Mouse (Mus musculus) frontal cortex, postnatal 25 days (tissue): ENCODE results near the gene Map1s.

Source experiments
- DNase-seq, 2 experiments: peaks; one replicate each; pipeline ENCODE4 v3.0.0; 2022; ENCODE audit warnings: low spot score in 2 of 2

Map1s gene

GRCm38 (mm10) chr8:70905831-70906736 lies at the start of gene Map1s:
Gene Map1s, plus strand, starts transcription at chr8:70905932.
- DNase-seq = peak; percentile 57 to 63

- no peak for DNase-seq
Observed at GRCm38 (mm10) chr8:70856028-70856427, 49.7 kb upstream of the Map1s start.

GRCm38 (mm10) chr8:70856541-70857197 lies 49.1 kb upstream of the Map1s start:
- no peak for DNase-seq

GRCm38 (mm10) chr8:70857516-70857915 lies 48.2 kb upstream of the Map1s start:
- no peak for DNase-seq

- DNase-seq = no peak
Observed at GRCm38 (mm10) chr8:70862824-70863641, 42.7 kb upstream of the Map1s start, which contains the start of gene Kcnn1. Gene Kcnn1, minus strand, starts transcription at chr8:70863258.

- DNase-seq = no peak
Observed at GRCm38 (mm10) chr8:70863956-70864711, 41.6 kb upstream of the Map1s start.

DNA sequence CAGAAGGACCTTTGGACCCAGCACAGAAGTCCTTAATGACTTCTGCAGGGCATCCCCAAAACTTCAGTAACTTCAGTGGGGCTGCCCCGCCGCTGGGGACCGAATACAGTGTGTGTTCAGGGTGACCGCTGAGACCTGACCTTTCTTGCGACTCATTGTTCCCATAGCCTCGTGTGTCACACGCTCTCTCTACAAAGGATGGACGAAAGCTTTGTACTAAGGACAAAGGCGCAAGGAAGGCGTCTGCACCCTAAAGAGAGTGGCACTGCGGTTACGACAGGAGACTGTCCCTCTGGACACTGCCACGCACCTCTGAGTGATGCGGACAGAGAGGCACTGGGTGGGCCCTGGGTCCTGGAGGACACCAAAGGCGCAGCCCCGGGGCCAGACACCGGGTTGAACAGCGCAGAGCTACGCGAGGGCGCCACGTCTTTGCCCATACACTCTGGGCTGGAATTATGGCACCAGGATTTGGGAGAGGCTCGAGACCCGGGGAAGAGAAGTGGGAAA lies 41.0 kb upstream of the Map1s start:
- DNase-seq = no peak

DNA sequence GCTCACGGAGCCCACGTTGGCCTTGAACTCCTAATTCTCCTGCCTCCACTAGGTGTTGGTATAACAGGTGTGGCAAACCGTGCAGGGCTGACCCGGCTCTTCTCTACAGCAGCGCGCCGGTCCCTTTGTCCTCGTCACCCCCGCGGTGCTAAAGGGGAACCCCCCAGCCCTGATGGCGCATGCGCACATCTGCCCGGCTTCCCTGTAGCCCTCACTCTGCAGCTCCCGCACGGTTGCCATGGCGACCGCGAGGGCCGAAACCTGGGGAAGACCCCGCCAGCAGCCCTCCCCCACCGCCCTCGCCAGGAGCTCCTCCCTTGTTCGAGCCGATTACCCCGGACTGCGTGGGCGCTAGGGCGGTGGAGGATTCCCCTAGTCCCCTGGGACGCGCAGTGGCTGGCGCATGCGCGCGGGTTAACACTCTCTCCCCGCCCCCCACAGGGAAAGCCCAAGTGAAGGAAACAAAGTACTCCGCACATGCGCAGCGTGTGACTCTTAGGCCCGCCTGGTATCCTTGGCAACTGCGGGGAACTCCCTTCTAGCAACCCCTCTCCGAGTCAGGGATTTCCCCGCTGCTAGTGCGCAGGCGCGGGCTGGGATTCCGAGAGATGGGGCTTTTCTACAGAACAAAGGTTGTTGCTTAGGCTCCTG lies 40.3 kb upstream of the Map1s start:
- peak; percentile 99 to 100 for DNase-seq

- DNase-seq = no peak
Observed at GRCm38 (mm10) chr8:70866001-70866520, 39.7 kb upstream of the Map1s start.

DNA sequence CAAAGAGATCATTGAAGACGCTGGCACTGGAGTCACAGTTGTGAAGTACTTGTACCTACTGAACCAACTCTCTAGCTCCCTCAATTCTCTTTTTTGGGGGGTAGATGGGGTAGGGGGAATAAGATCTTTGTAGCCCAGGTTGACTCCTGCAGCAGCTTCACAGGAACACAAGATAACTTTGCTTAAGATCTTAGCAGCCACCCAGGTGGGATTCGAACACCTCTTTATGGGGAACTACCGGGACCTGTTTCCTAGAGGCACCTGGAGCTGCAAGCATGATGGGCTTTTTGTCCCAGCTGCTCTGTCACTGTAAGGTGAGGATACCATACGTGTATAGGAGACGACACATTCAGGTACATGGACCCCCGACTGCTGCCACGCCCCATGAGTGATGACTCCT lies 39.2 kb upstream of the Map1s start:
- no peak for DNase-seq

DNA sequence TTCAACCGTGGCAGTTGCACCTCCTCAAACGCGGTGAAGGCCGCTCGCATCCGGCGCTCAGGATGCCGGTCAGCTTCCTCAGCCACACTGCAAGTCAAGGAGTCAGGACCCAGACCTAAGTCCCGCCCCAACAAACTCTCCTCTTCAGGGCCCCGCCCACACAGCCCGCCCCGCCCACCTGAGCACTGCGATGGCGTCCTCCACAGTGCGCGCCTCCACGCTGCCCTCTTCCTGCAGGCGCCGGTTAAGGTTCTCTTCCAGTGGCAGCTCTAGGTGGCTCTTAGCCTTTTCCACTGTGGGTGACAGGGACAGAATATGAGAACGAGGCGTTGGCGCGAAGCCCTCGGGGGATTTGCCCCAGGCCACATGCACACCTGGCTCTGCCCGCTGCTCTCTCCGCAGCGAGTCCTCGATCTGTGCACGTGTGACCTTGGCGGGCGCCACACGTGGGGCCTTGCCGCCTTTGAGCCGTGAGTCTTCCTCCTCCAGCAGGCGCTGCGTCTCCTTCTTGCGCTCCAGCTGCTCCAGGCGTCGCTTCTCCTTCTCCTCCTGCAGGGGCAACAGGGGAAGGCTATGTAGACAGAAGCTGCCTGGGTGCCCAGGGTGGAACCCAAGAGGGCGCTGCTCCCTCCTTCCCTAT lies 37.1 kb upstream of the Map1s start:
- DNase-seq = no peak

DNA sequence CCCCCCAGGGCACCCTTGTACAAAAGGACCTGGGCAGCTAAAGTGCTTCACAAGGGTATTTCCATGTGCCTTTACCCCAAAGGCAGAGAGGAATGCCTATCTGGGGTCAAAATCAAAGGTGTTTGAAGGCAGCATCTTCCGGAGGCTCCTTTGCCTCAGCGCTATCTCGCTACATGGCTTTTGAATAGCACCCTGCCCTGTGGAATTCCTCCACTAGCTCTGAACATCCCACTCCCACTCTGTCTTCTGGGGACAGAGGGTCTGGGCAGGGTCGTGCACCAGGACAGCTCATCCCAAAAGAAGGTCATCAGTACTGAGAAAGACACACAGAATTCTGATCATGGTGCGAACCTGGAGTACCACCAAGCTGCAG lies 36.5 kb upstream of the Map1s start:
- no peak for DNase-seq

- DNase-seq = peak; percentile 62 to 66
Observed at GRCm38 (mm10) chr8:70869601-70870041, 36.1 kb upstream of the Map1s start.

DNA sequence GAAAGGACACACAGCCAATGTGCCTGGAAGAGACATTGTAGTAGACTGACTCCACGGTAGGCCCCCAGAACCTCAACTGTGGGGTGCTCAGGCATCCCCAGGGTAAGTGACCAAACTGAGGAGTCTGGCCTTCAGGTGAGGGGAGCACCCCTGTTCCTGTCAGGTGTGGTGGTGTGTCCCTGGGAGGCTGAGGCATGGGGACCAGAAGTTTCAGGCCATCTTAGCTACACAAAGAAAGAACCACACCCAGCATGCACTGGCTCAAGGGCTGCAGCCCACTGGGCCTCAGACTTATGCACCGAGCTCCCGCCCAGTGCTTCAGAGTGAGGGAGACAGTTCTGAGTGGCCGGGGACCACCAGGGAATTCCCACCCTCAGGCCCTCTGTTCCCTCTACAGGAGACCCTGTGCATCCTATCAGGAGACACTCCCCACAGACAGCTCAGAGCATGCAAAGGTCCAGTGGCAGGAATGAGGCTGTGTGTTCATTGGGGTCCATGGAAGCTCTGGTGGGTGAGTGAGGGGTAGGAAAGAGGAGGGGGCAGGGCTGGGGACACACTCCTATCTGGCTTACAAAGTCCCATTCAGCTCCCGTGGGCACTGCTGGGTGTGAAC lies 34.4 kb upstream of the Map1s start:
- no peak for DNase-seq

- DNase-seq = no peak
Observed at GRCm38 (mm10) chr8:70872643-70873363, 32.9 kb upstream of the Map1s start.

DNA sequence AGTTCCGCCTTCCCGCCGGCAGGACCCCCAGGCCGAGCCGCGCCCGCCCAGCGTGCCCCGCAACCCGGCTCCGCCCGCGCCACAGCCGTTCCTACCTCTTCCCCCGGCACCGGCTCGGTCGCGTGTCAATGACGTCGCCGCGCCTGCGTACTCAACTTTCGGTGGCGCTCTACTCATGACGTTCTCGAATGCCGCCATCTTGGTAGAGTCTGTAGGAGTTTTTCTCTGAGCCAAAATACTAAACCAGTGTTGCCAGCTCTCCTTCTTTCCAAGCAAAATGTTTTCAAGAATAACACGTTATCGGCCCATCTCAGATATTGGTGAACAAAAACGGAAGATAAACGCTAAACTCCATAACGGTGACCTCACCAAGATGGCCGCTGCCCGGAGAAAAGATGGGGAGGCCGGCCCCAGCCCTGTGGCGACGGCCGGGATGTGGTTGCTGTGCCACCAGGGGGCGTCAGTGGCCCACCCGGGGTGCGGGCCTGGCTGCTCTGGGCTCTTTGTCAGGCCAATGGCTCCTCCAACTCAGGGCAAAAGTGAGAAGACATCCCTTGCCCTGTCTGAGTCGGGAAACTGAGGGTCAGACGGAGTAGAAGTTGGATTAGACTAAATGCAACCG lies 32.3 kb upstream of the Map1s start, which contains the start of gene Ccdc124:
Gene Ccdc124, minus strand, starts transcription at position 572 of the 622 bp plus-strand sequence.
- DNase-seq = peak; percentile 91 to 96

DNA sequence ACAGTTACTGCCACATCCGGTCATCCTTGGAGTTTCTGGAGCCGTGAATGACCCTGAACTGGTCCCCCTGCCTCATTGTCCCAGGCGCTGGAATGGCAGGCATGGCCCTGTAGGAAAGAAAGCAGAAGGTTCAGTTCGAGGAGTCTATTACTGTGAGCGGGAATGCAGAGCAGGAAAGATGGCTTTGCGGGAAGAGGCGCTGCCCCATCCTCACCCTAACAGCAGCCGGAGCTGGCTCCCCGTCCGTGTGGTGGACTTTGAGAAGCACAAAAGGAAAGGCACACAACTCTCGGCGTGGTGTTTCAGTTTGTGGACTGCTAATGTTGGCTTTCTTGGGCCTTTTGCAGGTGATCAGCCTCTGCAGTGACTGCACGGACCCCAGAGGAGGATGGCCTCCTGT lies 31.3 kb upstream of the Map1s start:
- no peak for DNase-seq

DNA sequence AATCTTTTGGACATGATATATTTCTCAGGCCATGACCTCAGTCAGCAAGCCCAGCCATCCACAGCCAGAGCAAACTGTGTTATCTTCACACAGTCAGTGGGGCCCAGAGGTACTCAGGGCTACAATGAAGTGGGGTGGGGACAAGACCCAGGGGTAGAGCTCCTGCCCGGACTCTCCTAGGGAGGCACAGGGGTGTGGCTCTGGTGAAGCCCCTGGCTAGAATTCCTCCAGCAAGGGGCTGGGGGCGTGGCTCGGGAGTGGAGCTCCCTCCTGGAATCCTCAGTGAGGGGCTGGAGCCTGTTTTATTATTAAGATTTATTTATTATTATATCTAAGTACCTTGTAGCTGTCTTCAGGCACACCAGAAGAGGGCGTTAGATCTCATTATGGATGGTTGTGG lies 29.4 kb upstream of the Map1s start:
- no peak for DNase-seq
